Mouse (Mus musculus) C2C12 (cell line): ENCODE data around the gene Nek7.

Source experiments
- CEBPB ChIP-seq: IDR thresholded peaks from one replicate; pipeline ENCODE4 v1.6.1; 2011; ENCODE audit warnings: low read depth, mild to moderate bottlenecking, control low read depth, moderate library complexity
- CTCF ChIP-seq: IDR thresholded peaks from one replicate; pipeline ENCODE4 v1.5.1; 2011; ENCODE audit not compliant: control insufficient read depth, insufficient read depth, insufficient read length
- MYOD1 ChIP-seq: IDR thresholded peaks from one replicate; pipeline ENCODE4 v1.6.1; 2011; ENCODE audit warnings: low read depth; ENCODE audit not compliant: control insufficient read depth, insufficient read length

- no peak for TF ChIP-seq CTCF
- TF ChIP-seq CEBPB, result no peak
- TF ChIP-seq MYOD1, result no peak
Observed at GRCm38 (mm10) chr1:138461425-138461824, 158.5 kb downstream of the Nek7 start.
